9 mouse cellular contexts compared by ENCODE assay signal in genomic region chr16:55887814-55888583, GRCm38 (mm10). TPM values are rescaled to one million over a fixed set of nuclear protein-coding genes. Genes with fewer than 3 reads are reported as not detected.
A peak's percentile ranks its signal among the peaks of the same experiment; 100 is the strongest.
DNase-seq lines count a peak whose midpoint lies in the region; ATAC-seq and TF ChIP-seq lines count a peak whose summit lies in the region.
"Had no signal": no experiment of that assay in that cellular context is flagged by ENCODE, and none has a peak within 500 bp of the region (broad histone marks: within the 10 kb centered on the region; RNA-seq: fewer than 3 reads in every experiment).

No protein-coding gene starts in this region.

- no peak overlapping the region for H3K4me3 ChIP-seq in heart, embryonic 16.5 days (ENCODE audit: low read length)
- H3K4me3 ChIP-seq in megakaryocyte, embryonic 14.5 days (replicated peaks): peak overlapping the region; percentile 87

- ATAC-seq in heart, embryonic 16.5 days (replicated peaks; ENCODE audit: extremely low read depth, insufficient read depth, low FRiP score): peak; percentile 45

- TF ChIP-seq POLR2A in brain, embryonic 14.5 days (IDR thresholded peaks at IDR 0.05; ENCODE audit: borderline replicate concordance, extremely low read depth, insufficient read depth, insufficient read length, poor library complexity, severe bottlenecking): no peak

- 55% methylated on average over 7 of the region's 7 CpGs for WGBS in heart, embryonic 16.5 days

- H3K27ac ChIP-seq in heart, embryonic 16.5 days (ENCODE audit: low read length): no peak overlapping the region
- H3K27ac ChIP-seq: macrophage had no signal

- H3K36me3 ChIP-seq in heart, embryonic 16.5 days (ENCODE audit: control insufficient read depth, insufficient read depth): 0 out of 2 replicates have a peak, but pooled peaks cover 2% of the 10 kb centered on the region
- H3K36me3 ChIP-seq in megakaryocyte, embryonic 14.5 days (replicated peaks; ENCODE audit: low read length): peaks cover 48% of the 10 kb centered on the region

- peak; percentile 40; the same call in 1 of the 2 replicates for TF ChIP-seq CTCF in brain, embryonic 14.5 days (IDR thresholded peaks at IDR 0.05; ENCODE audit: borderline replicate concordance, extremely low read depth, insufficient read depth, insufficient read length)

- no peaks in the 10 kb centered on the region for H3K4me1 ChIP-seq in heart, embryonic 16.5 days (ENCODE audit: control insufficient read depth, insufficient read depth, low read length)
- H3K4me1 ChIP-seq in megakaryocyte, embryonic 14.5 days: peaks cover 44% of the 10 kb centered on the region

- no peak overlapping the region for H3K9ac ChIP-seq in heart, embryonic 16.5 days (ENCODE audit: low read length)

- DNase-seq in heart, adult 18-20 months: no peak
- peak; percentile 44 to 47 for DNase-seq in B cell, adult 2 months
- no peak for DNase-seq in brain, embryonic 14.5 days (ENCODE audit: low read depth)
- no peak for DNase-seq in adrenal gland, adult (ENCODE audit: inconsistent age in 2 of 2, low spot score in 1 of 2)
- no peak for DNase-seq in c-Kit-positive CD71-positive TER-119-positive erythroid progenitor cells, embryonic 14.5 days (ENCODE audit: low spot score)
- DNase-seq in frontal cortex, postnatal 25 days (ENCODE audit: low spot score in 2 of 2): no peak

- H3K4me2 ChIP-seq in heart, embryonic 16.5 days (ENCODE audit: low read depth, low read length): no peak overlapping the region

- H3K27me3 ChIP-seq in heart, embryonic 16.5 days (ENCODE audit: control insufficient read depth, insufficient read depth, low read length): no peaks in the 10 kb centered on the region
- H3K27me3 ChIP-seq in megakaryocyte, embryonic 14.5 days (replicated peaks): no peaks in the 10 kb centered on the region

- no peaks in the 10 kb centered on the region for H3K9me3 ChIP-seq in heart, embryonic 16.5 days (replicated peaks; ENCODE audit: control insufficient read depth, low read length)
- no peaks in the 10 kb centered on the region for H3K9me3 ChIP-seq in megakaryocyte, embryonic 14.5 days

RNA-seq across cellular contexts. Expression of gene Nxpe3, which starts 7.1 kb away (rescaled TPM):
- 0.44 and 0.81 TPM in 2 replicates for polyA plus RNA-seq in heart, embryonic 16.5 days (2015; fragmentation: Nextera tagmentation; extraction: Ambion mirVana)
- under 1 TPM; 0.40 to 0.93 TPM for total RNA-seq in heart, adult 18-20 months (2021)
- 2.7 and 3.5 TPM in 2 replicates for polyA plus RNA-seq in brain, embryonic 14.5 days (2012; rRNA removed)
- 0.32 TPM in 1 of 2 replicates, not detected in the other for polyA plus RNA-seq in megakaryocyte, embryonic 14.5 days (2012; ENCODE audit: insufficient read depth, low replicate concordance)

RNA-seq across cellular contexts. Expression of gene Cep97, which starts 46.7 kb away (rescaled TPM):
- 9.6 and 9.9 TPM in 2 replicates for polyA plus RNA-seq in heart, embryonic 16.5 days (2015; fragmentation: Nextera tagmentation; extraction: Ambion mirVana)
- total RNA-seq in heart, adult 18-20 months (2021): 1 to 10 TPM; 3.9 to 4.8 TPM
- 7.5 and 11.5 TPM in 2 replicates for polyA plus RNA-seq in brain, embryonic 14.5 days (2012; rRNA removed)
- 0.49 TPM in 1 of 2 replicates, not detected in the other for polyA plus RNA-seq in megakaryocyte, embryonic 14.5 days (2012; ENCODE audit: insufficient read depth, low replicate concordance)

RNA-seq across cellular contexts. Expression of gene Nfkbiz, which starts 49.3 kb away (rescaled TPM):
- 2.9 and 3.2 TPM in 2 replicates for polyA plus RNA-seq in heart, embryonic 16.5 days (2015; fragmentation: Nextera tagmentation; extraction: Ambion mirVana)
- total RNA-seq in heart, adult 18-20 months (2021): 1 to 10 TPM; 1.8 to 2.3 TPM
- polyA plus RNA-seq in brain, embryonic 14.5 days (2012; rRNA removed): 2.5 and 2.7 TPM in 2 replicates
- polyA plus RNA-seq in megakaryocyte, embryonic 14.5 days (2012; ENCODE audit: insufficient read depth, low replicate concordance): 3.0 and 3.4 TPM in 2 replicates

Comparison
In these comparisons a context has a peak if more than half of its experiments do, and no peak if none do; other contexts are left out.
1. DNase-seq: peak in B cell, adult 2 months (2 of 2); none in heart, adult 18-20 months (0 of 2), brain, embryonic 14.5 days (single experiment), adrenal gland, adult (0 of 2), c-Kit-positive CD71-positive TER-119-positive erythroid progenitor cells, embryonic 14.5 days (single experiment) and frontal cortex, postnatal 25 days (0 of 2).